Mouse (Mus musculus) lung, adult 2 months (tissue): ENCODE results near the gene Cabin1.

Experiments
- CTCF ChIP-seq: fragments of 200-500 bp; IDR thresholded peaks from 2 replicates; pipeline ENCODE4 v1.5.1; 2011; ENCODE audit warnings: mild to moderate bottlenecking, low read length, control low read depth; ENCODE audit not compliant: insufficient read depth
- POLR2A ChIP-seq: fragments of 200-500 bp; IDR thresholded peaks from 2 replicates; pipeline ENCODE4 v1.6.1; 2011; ENCODE audit warnings: low read depth, mild to moderate bottlenecking, control low read depth, low read length, borderline replicate concordance; ENCODE audit errors: extremely low read depth

DNA sequence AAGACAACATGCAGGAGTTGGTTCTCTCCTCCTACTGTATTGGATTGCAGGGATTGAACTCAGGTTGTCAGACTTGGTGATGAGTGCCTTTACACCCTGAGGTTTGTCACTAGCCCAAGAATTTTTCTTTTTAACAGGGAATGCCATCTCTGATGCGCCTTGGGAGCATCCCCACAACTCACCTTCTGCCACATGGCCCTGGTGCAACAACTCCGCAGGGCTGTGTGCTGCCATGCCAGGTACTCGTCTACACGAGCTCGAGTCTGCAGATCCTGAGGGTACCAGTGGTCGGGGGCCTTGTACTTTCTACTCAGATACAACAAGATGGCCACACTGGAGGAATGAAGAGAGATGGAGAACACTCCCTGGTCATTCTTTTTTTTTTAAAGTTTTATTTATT is 12.4 kb upstream of the Cabin1 start:
- TF ChIP-seq POLR2A = no peak
- TF ChIP-seq CTCF = no peak
